Mouse (Mus musculus) midbrain, embryonic 13.5 days (tissue): ENCODE measurements around the gene Ppp1r9b. TPM values are rescaled to one million over a fixed set of nuclear protein-coding genes. Genes with fewer than 3 reads are reported as not detected.

Experiments
- ATAC-seq: fragments of 200-750 bp; cut with Nextera tagmentation; 2 replicates; pipeline ENCODE4 v1.8.0; 2017; ENCODE audit warnings: mild to moderate bottlenecking, moderate TSS enrichment, moderate library complexity
- H3K27ac ChIP-seq: fragments of 300-500 bp; sonication (generic); 2 replicates; pipeline ENCODE4 v1.5.1; 2015; ENCODE audit warnings: inconsistent platforms, mild to moderate bottlenecking, moderate library complexity
- H3K27me3 ChIP-seq: fragments of 300-500 bp; sonication (generic); 2 replicates; pipeline ENCODE4 v1.6.1; 2015; ENCODE audit warnings: mild to moderate bottlenecking, inconsistent platforms
- H3K36me3 ChIP-seq: fragments of 300-500 bp; sonication (generic); 2 replicates; pipeline ENCODE4 v1.6.1; 2015; ENCODE audit warnings: mild to moderate bottlenecking, inconsistent platforms
- H3K4me1 ChIP-seq: fragments of 300-500 bp; sonication (generic); replicated peaks from 2 replicates; pipeline ENCODE4 v1.6.1; 2015; ENCODE audit warnings: inconsistent platforms
- H3K4me2 ChIP-seq: fragments of 300-500 bp; sonication (generic); replicated peaks from 2 replicates; pipeline ENCODE4 v1.6.1; 2015; ENCODE audit warnings: moderate library complexity, mild to moderate bottlenecking, inconsistent platforms
- H3K4me3 ChIP-seq: fragments of 300-500 bp; sonication (generic); replicated peaks from 2 replicates; pipeline ENCODE4 v1.5.1; 2015; ENCODE audit warnings: mild to moderate bottlenecking, inconsistent platforms
- H3K9ac ChIP-seq: fragments of 300-500 bp; sonication (generic); replicated peaks from 2 replicates; pipeline ENCODE4 v1.6.1; 2015; ENCODE audit warnings: mild to moderate bottlenecking, inconsistent platforms
- H3K9me3 ChIP-seq: fragments of 300-500 bp; sonication (generic); 2 replicates; pipeline ENCODE4 v1.6.1; 2016; ENCODE audit warnings: mild to moderate bottlenecking, inconsistent platforms
- WGBS: fragments of 180-500 bp; shearing (Covaris S2); methylation state at CpG from one replicate; pipeline ENCODE4 v1.1.7; 2015; 5-methylcytosine and 5-hydroxymethylcytosine counted together
- polyA plus RNA-seq: library from polyadenylated mRNA; unstranded; fragments of >200 nt; fragmentation: Nextera tagmentation; extraction: Ambion mirVana; gene quantifications from 2 replicates; pipeline ENCODE4 v1.2.1, GENCODE M21; 2015

The Ppp1r9b gene
- polyA plus RNA-seq, 1 experiment from 2014 or later = 17.8 TPM

- H3K9me3 ChIP-seq = no peaks in the 10 kb centered on the region
- 88% methylated on average over 21 of the region's 21 CpGs for WGBS
These were observed 10.9 kb downstream of the Ppp1r9b start for GRCm38 (mm10) chr11:95001584-95002347.

GRCm38 (mm10) chr11:95002705-95003104 is 11.9 kb downstream of the Ppp1r9b start:
- H3K36me3 ChIP-seq = peaks cover 76% of the 10 kb centered on the region

More at GRCm38 (mm10) chr11:95001584-95002347, 10.9 kb downstream of the Ppp1r9b start:
- no peak overlapping the region for H3K4me2 ChIP-seq
- ATAC-seq = no peak
- no peaks in the 10 kb centered on the region for H3K27me3 ChIP-seq
- H3K9ac ChIP-seq = no peak overlapping the region
- H3K36me3 ChIP-seq = peaks cover 85% of the 10 kb centered on the region
- no peak overlapping the region for H3K4me3 ChIP-seq
- H3K27ac ChIP-seq = no peak overlapping the region
- peaks cover 63% of the 10 kb centered on the region for H3K4me1 ChIP-seq

GRCm38 (mm10) chr11:95004136-95004936 is 13.5 kb downstream of the Ppp1r9b start:
- Histone ChIP-seq H3K4me2 (no peak overlapping the region), H3K27me3 (no peaks in the 10 kb centered on the region), H3K4me3 (no peak overlapping the region), H3K4me1 (peaks cover 66% of the 10 kb centered on the region), H3K9ac (0 out of 2 replicates have a peak overlapping the region, but pooled peaks have one; percentile 23), H3K36me3 (peaks cover 60% of the 10 kb centered on the region), H3K9me3 (no peaks in the 10 kb centered on the region), H3K27ac (0 out of 2 replicates have a peak overlapping the region, but pooled peaks have one; percentile 40)
- ATAC-seq = no peak
- 85% methylated on average over 12 of the region's 12 CpGs for WGBS

More at GRCm38 (mm10) chr11:95002705-95003104, 11.9 kb downstream of the Ppp1r9b start:
- no peaks in the 10 kb centered on the region for H3K27me3 ChIP-seq
- H3K4me1 ChIP-seq = peaks cover 62% of the 10 kb centered on the region
- H3K9me3 ChIP-seq = no peaks in the 10 kb centered on the region
- 93% methylated on average over 8 of the region's 8 CpGs for WGBS
- H3K4me2 ChIP-seq = no peak overlapping the region
- no peak overlapping the region for H3K4me3 ChIP-seq
- no peak for ATAC-seq
- H3K27ac ChIP-seq = no peak overlapping the region
- H3K9ac ChIP-seq = no peak overlapping the region

GRCm38 (mm10) chr11:95004937-95005198 is 14.0 kb downstream of the Ppp1r9b start:
- H3K4me1 ChIP-seq = peaks cover 65% of the 10 kb centered on the region

GRCm38 (mm10) chr11:95006038-95006437 is 15.2 kb downstream of the Ppp1r9b start:
- Histone ChIP-seq H3K27ac (peak overlapping the region; percentile 81), H3K4me1 (peaks cover 56% of the 10 kb centered on the region), H3K27me3 (no peaks in the 10 kb centered on the region), H3K9me3 (no peaks in the 10 kb centered on the region), H3K36me3 (peaks cover 45% of the 10 kb centered on the region), H3K9ac (peak overlapping the region; percentile 66), H3K4me2 (peak overlapping the region; percentile 73), H3K4me3 (peak overlapping the region; percentile 39)
- no peak for ATAC-seq
- 28% methylated on average over 4 of the region's 4 CpGs for WGBS

More at GRCm38 (mm10) chr11:95004937-95005198, 14.0 kb downstream of the Ppp1r9b start:
- Histone ChIP-seq H3K27me3 (no peaks in the 10 kb centered on the region), H3K27ac (0 out of 2 replicates have a peak overlapping the region, but pooled peaks have one; percentile 40), H3K9me3 (no peaks in the 10 kb centered on the region), H3K9ac (no peak overlapping the region), H3K36me3 (peaks cover 54% of the 10 kb centered on the region), H3K4me3 (no peak overlapping the region), H3K4me2 (no peak overlapping the region)
- WGBS = 60% methylated on average over 6 of the region's 6 CpGs
- no peak for ATAC-seq

GRCm38 (mm10) chr11:95006525-95007219 is 15.8 kb downstream of the Ppp1r9b start:
- Histone ChIP-seq H3K36me3 (peaks cover 41% of the 10 kb centered on the region), H3K9ac (peak overlapping the region; percentile 66), H3K4me1 (peaks cover 55% of the 10 kb centered on the region), H3K4me3 (peak overlapping the region; percentile 39), H3K27me3 (no peaks in the 10 kb centered on the region), H3K9me3 (no peaks in the 10 kb centered on the region), H3K4me2 (peak overlapping the region; percentile 73), H3K27ac (peak overlapping the region; percentile 81)
- ATAC-seq = peak; percentile 69
- 2% methylated on average over 27 of the region's 27 CpGs for WGBS

GRCm38 (mm10) chr11:95007418-95007817 is 16.6 kb downstream of the Ppp1r9b start:
- H3K4me2 ChIP-seq = peak overlapping the region; percentile 73
- no peak for ATAC-seq
- peaks cover 33% of the 10 kb centered on the region for H3K36me3 ChIP-seq
- H3K9ac ChIP-seq = peak overlapping the region; percentile 66; the same call in 1 of the 2 replicates
- no peaks in the 10 kb centered on the region for H3K27me3 ChIP-seq
- no peak overlapping the region for H3K4me3 ChIP-seq
- peak overlapping the region; percentile 81 for H3K27ac ChIP-seq
- peaks cover 61% of the 10 kb centered on the region for H3K4me1 ChIP-seq
- 80% methylated on average over 3 of the region's 3 CpGs for WGBS
- no peaks in the 10 kb centered on the region for H3K9me3 ChIP-seq

GRCm38 (mm10) chr11:95008661-95009628 is 18.1 kb downstream of the Ppp1r9b start:
- Histone ChIP-seq H3K36me3 (peaks cover 19% of the 10 kb centered on the region), H3K27ac (peak overlapping the region; percentile 98), H3K9me3 (no peaks in the 10 kb centered on the region), H3K4me2 (peak overlapping the region; percentile 94), H3K4me1 (peaks cover 75% of the 10 kb centered on the region), H3K27me3 (no peaks in the 10 kb centered on the region), H3K4me3 (peak overlapping the region; percentile 77), H3K9ac (peak overlapping the region; percentile 100)
- WGBS = 32% methylated on average over 15 of the region's 15 CpGs
- no peak; the same call in 1 of the 2 replicates for ATAC-seq

- H3K27me3 ChIP-seq = no peaks in the 10 kb centered on the region
- under 1% methylated on average over 18 of the region's 32 CpGs for WGBS
- H3K4me1 ChIP-seq = peaks cover 75% of the 10 kb centered on the region
- peak within 1 kb of the TSS; percentile 77 for H3K4me3 ChIP-seq
- H3K9me3 ChIP-seq = no peaks in the 10 kb centered on the region
- peak within 1 kb of the TSS; percentile 94 for H3K4me2 ChIP-seq
- H3K36me3 ChIP-seq = peaks cover 19% of the 10 kb centered on the region
- H3K9ac ChIP-seq = peak within 1 kb of the TSS; percentile 100
- H3K27ac ChIP-seq = peak within 1 kb of the TSS; percentile 98
- ATAC-seq = peak; percentile 69
These were observed 18.8 kb downstream of the Ppp1r9b start, which contains the start of gene Samd14 for GRCm38 (mm10) chr11:95009629-95010014. Gene Samd14 (plus strand): TSS chr11:95009879.

GRCm38 (mm10) chr11:95010141-95010739 is 19.4 kb downstream of the Ppp1r9b start:
- no peaks in the 10 kb centered on the region for H3K27me3 ChIP-seq
- WGBS = under 1% methylated on average over 31 of the region's 40 CpGs
- no peaks in the 10 kb centered on the region for H3K9me3 ChIP-seq
- peak overlapping the region; percentile 100 for H3K9ac ChIP-seq
- H3K36me3 ChIP-seq = peaks cover 19% of the 10 kb centered on the region
- peak overlapping the region; percentile 94 for H3K4me2 ChIP-seq
- peak overlapping the region; percentile 98 for H3K27ac ChIP-seq
- H3K4me3 ChIP-seq = peak overlapping the region; percentile 77
- H3K4me1 ChIP-seq = peaks cover 79% of the 10 kb centered on the region
- peak; percentile 65 for ATAC-seq
